Mouse (Mus musculus): ENCODE measurements at regions not wholly inside any gene's neighbourhood (a gene's known extent, or its start where the extent isn't known, plus 50 kb on each side); places are given as distances from the start of the nearest gene placed in this dataset.

- TF ChIP-seq CTCF (IDR thresholded peaks at IDR 0.05; ENCODE audit: extremely low read depth, insufficient read length, insufficient replicate concordance, low read depth, low read length) (no peak), POLR2A (IDR thresholded peaks at IDR 0.05; ENCODE audit: low read depth, low read length) (no peak)
These were observed 417.8 kb downstream of the Rps24 start for GRCm38 (mm10) chr14:24904712-24905111.

All from small intestine, adult 2 months (tissue).